Mouse (Mus musculus) left cerebral cortex, adult 11 months (tissue): Measurements from ENCODE around the gene Gm10130.
A peak's percentile ranks its signal among the peaks of the same experiment; 100 is the strongest.
"Not testable (repeated sequence)": the region's sequence is repeated elsewhere in the genome, so short reads cannot be mapped to it uniquely, and the experiment has no call there.

ENCODE experiments used
- DNase-seq: peaks from one replicate; pipeline ENCODE4 v3.0.0; 2022; ENCODE audit warnings: low spot score

Gene Gm10130

DNA sequence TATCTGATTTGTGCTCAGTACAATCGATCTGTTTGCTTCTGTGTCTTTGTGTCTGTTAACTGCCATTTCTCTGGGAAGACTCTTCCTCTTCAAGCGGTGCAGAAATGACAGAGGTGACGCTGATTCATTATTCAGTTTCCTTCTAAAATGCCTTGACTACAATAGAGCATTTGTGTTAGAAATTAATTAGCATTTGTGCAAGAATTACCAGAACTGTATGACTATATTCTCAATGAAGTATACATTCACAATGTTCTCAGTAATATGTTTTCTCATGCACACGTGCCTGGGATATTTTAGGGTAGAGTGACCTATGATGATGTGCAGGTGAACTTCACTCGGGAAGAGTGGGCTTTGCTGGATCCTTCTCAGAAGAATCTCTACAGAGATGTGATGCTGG, at the start of gene Gm10130:
Gm10130 (plus strand) TSS at position 301 of the 400 bp plus-strand sequence.
- DNase-seq: no peak

DNA sequence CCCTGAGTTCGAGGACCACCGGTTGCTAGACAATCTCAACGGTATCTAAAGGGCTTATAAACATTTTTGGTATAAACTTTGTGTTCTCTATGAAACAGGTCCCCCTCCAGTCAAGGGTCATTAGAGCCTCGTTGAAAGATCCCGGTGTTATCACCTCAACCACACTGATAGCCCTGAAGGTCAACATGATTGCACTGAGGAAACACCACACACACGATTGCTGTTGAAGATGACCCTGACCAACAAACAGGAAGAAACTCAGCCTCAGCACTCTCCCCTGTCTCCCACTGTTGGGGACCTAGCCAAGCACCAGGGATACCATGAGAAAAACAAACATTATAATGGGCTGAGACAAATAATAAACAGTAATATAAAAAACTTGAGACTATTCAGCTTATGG, 29.8 kb upstream of the Gm10130 start:
- DNase-seq: no peak

DNA sequence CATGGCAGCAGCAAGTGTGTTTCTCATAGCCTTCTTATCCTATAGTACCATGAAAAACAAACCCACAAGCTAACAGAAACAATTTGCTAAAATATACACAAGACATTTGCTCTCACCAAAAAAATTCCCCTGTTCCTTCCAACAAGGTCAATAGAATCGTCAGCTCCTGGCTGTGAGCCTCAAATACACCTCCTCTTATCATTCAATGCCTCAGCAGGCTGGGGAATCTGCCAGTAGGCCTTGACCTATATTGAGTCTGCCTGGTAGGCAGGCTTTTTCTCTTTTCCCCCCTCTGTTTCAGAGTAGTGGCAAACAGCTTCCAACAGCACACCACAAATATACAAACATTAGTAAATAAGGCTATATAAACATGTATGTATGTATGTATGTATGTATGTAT, 24.4 kb upstream of the Gm10130 start:
- DNase-seq: no peak

DNA sequence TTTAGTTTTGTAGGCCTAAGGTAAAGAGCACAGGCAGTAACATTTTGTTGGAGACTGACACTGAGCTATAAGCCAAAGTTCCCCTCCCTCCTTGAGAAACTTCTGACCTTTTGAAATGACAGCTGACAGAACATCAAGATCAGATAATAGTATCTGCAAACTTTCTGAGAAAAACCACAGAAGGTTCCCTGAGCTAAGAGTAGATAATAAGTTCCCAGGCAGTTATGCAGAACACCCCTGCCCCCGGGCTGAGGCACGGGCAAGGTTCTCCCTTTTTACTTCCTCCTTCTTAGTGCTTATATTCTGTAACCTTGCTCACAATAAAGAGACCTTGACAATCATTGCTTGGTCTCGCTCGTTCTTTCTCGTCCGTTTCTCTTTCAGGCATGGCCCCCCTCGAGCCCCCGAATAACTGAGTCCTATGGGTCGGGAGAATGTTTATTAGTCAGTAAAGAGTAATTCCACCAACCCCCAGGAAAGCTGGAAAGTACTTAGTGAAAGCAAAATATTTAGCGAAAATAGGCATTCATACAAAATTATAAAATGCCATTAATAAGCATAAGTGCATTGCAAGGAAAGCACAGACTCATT, 16.2 kb upstream of the Gm10130 start:
- no peak for DNase-seq

DNA sequence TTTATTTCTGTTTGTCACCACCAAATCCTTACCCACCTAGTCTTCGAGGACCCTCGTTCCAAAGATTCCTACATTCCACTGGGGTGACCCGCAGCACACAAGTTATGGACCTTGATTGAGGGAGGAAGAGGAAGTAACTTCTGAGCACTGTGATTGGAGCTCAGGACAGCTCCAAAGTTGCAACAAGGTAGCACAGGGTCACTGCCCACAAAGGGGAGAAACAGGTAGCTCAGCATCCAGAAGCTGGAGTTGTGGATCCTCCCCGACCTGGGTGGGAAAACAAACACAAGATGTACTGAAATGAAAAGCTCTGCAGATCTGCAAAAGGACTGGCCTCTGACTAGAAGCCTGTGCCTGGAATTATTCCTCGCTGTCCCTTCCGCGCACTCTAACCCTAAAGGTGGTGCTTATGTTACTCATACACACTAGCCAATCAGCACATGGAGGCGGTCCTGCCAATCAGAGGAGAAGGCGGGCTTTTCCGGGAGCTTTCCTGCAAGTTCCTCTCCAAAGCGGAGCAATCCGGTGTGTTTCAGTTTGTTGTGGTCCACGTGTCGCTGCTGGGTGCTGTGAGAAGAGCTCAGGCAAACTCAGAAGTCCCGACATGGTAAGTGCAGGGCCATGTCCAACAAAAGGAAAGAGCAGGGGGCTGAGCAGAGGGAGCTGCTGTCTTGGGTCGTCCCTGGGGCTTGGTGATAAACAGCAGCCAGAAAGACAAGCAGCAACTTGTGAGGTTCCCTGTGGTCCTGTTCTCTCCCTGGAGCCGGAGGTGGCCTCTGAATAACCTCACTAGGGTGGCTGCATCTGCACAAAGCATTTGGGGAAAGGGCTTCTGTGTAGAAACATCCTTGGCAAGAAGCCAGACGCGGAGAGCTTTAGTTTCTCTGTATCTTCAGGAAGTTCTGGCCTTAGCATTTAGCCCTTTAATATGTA, 12.3 kb upstream of the Gm10130 start:
- peak; percentile 82 for DNase-seq

DNA sequence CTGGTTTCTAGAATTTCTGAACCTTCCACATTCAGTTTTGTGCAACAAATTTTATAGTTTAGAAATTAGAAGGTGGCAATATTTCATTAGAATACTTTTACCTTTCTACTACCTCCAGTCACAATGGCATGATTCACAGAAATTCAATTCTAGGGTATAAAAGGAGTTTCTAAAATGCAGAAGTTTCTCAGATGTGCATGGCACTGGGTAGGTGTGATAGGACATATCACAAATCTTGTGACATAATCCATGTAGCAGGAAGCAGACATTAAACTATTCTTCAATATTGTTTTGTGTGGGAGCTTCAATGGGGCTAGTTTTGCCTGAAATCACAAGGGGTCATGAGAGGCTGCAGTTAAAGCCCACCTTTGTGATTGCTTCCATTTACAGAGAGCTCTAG, 7.4 kb upstream of the Gm10130 start:
- DNase-seq: no peak

DNA sequence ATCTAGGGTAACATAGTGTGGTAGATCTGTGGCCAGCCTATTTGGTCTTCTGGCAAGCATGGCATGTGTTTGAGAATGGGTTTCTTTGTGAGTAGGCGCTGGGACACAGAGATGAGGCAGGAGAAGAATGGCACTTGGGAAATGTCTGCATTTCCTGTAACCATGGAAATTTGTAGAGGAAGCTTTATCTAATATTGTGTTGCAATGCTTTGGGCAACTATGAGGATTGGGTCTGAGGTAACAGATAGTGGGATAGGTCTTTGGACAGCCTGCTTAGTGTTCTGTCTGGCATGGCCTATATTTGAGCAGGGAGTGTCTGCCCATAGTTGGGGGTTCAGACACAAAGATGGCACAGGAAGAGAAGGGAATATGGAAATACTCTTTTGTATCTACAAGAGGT, 4.5 kb upstream of the Gm10130 start:
- DNase-seq: no peak

DNA sequence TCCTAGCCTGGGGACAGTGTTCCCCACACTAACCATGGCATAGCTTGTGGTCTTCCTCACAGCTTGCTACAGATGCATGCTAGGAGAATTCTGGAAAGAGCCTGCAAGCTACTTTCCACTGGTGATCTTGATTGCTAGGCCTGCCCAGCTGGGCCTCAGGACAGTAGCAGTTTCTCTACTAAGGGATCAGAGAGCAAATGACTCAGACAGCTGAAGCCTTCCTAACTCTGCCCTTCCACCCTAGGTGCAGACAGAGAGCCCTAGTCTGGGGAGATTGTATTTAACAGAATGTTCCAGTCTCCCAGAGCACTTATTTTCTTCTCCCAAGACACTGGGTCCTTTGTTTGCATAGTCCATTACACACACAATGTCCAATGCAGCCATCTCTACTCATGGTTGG, 33.6 kb downstream of the Gm10130 start:
- not testable (repeated sequence) for DNase-seq

DNA sequence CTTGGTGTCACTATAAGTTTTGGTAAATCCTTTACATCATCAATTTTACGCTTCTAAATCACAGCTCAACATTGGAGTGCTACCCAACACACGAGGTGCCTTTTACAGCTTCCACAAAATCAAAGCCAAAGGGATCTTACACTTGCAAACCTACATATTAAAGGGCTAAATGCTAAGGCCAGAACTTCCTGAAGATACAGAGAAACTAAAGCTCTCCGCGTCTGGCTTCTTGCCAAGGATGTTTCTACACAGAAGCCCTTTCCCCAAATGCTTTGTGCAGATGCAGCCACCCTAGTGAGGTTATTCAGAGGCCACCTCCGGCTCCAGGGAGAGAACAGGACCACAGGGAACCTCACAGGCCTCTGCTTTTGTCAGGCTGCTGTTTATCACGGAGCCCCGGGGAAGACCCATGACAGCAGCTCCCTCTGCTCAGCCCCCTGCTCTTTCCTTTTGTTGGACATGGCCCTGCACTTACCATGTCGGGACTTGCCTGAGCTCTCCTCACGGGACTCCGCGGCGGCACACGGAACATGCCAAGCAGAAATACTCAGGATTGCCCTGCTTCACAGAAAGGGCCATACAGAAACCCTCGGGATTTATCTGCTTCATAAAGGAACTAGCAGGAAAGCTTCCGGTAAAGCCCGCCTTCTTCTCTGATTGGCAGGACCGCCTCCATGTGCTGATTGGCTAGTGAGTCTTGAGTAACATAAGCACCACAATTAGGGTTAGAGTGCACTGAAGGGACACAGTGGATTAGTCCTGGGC, 38.8 kb downstream of the Gm10130 start, which contains the start of gene 3300002I08Rik:
3300002I08Rik (minus strand) TSS at position 653 of the 765 bp plus-strand sequence.
- peak; percentile 85 for DNase-seq

DNA sequence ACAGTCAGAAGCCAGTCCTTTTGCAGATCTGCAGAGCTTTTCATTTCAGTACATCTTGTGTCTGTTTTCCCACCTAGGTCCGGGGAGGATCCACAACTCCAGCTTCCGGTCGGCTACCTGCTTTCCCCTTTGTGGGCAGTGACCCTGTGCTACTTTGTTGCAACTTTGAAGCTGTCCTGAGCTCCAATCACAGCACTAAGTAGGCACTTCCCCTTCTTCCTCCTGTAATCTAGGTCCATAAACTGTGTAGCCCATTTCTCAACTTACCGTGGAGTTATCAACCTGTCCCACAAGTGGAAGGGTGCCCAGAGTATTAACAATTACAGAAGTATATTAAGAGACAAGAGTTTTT, 39.4 kb downstream of the Gm10130 start:
- DNase-seq: no peak

DNA sequence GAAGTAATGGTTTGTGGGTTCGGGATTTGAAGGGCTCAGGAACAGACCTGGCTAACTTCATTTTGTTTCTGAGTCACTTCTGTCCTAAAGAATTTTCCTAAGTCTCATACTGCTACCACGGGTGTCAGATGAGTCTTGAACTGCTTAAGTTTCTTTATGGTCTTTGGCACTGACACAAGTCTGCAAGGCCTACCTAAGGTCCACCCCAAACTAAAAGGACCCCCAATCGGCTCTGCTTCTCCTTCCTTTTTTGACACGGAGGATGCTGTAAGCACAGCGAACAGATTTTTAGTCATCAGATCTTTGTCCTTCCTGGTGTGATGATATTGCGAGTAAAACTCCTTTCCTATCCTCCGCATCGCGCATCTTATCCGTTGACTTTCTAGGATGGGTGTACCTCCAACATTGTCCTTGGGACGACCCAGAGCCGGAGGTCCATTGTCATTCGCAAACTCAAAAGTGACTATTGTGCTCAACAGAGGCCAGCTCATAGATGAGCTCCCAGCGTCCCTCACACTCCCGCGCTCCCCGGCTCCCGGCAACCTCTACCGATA, 62.1 kb downstream of the Gm10130 start:
- not testable (repeated sequence) for DNase-seq

DNA sequence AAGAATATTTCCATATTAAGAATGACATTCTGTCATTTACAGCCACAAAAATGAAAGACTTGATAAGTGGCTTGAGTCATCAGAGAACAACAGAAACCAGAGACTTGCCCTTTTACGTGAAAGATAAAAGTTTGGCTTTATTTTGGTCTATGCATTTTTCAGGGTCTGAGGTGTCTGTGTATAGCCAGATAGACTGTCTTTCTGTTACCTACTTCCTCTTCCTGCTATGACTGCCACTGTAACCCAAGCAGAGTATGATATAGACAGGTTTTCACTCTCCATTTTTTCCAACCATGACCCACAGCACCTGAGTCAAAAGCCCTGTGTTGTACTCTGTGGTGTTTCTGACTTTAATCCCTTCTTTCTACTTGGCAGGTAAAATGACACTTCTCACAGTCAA, 66.7 kb downstream of the Gm10130 start:
- DNase-seq: no peak

DNA sequence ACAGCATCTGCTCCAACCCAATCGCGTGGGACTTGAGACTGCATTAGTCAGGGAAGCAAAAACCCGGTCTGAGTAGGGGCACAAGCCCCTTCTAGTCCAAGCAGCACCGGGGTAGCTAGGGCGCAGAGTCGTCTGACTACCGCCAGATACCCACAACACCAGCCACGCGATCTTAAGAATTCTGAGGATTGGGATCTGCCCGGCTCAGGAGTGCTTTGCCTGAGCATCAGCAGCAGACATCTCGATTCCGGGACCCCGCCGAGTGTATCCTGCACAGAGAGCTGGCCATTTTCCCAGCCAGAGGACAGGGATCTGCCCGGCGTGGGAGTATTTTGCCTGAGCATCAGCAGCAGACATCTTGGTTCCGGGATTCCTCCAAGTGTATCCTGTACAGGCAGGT, 88.6 kb downstream of the Gm10130 start:
- not testable (repeated sequence) for DNase-seq
